Mouse (Mus musculus): ENCODE measurements around the gene Cpe. TPM values are rescaled to one million over a fixed set of nuclear protein-coding genes. Genes with fewer than 3 reads are reported as not detected.

Gene Cpe
- polyA plus RNA-seq, 1 experiment from 2014 or later: 233 TPM

- WGBS: 92% methylated on average over 6 of the region's 6 CpGs
- Histone ChIP-seq H3K4me3 (no peak overlapping the region), H3K9me3 (no peaks in the 10 kb centered on the region), H3K27ac (no peak overlapping the region), H3K9ac (no peak overlapping the region), H3K4me2 (no peak overlapping the region), H3K27me3 (no peaks in the 10 kb centered on the region), H3K4me1 (no peaks in the 10 kb centered on the region), H3K36me3 (no peaks in the 10 kb centered on the region)
- ATAC-seq (ENCODE audit: insufficient number of reproducible peaks, insufficient read depth, low FRiP score, low TSS enrichment, low read depth): no peak
Observed at GRCm38 (mm10) chr8:64629034-64629760, 63.7 kb downstream of the Cpe start.

- ATAC-seq (ENCODE audit: insufficient number of reproducible peaks, insufficient read depth, low FRiP score, low TSS enrichment, low read depth): 0 out of 2 replicates have a peak, but pooled peaks have one; percentile 48
- Histone ChIP-seq H3K27ac (no peak overlapping the region), H3K4me3 (no peak overlapping the region), H3K4me1 (no peaks in the 10 kb centered on the region), H3K9me3 (no peaks in the 10 kb centered on the region), H3K36me3 (no peaks in the 10 kb centered on the region), H3K4me2 (no peak overlapping the region), H3K27me3 (no peaks in the 10 kb centered on the region), H3K9ac (no peak overlapping the region)
- WGBS: 87% methylated on average over 6 of the region's 6 CpGs
Observed at GRCm38 (mm10) chr8:64628039-64628438, 64.8 kb downstream of the Cpe start.

DNA sequence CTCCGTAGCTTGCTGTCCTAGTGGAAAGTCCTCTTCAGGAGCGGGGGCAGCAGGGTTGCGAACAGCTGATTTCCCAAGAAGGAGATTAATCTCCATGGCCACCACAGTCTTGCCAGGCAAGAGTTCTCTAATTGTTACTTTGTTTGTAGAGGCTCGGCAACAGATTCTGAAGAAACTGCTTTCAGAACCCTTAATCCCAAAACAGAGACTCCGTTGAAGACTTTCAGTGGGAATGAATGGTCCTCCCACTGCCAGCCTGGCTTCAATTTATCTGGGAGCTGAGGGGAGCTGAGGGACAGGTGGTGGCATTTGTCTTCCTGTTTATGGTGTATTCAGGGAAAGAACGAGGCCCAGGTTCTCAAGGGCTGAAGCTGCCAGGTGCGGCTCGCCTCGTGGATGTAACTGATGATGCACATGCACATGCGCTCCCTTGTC, 68.2 kb downstream of the Cpe start:
- no peaks in the 10 kb centered on the region for H3K36me3 ChIP-seq
- 62% methylated on average over 10 of the region's 10 CpGs for WGBS
- no peaks in the 10 kb centered on the region for H3K27me3 ChIP-seq
- H3K9me3 ChIP-seq: no peaks in the 10 kb centered on the region
- H3K4me3 ChIP-seq: no peak overlapping the region
- H3K4me2 ChIP-seq: no peak overlapping the region
- no peak for ATAC-seq (ENCODE audit: insufficient number of reproducible peaks, insufficient read depth, low FRiP score, low TSS enrichment, low read depth)
- no peak overlapping the region for H3K27ac ChIP-seq
- no peak overlapping the region for H3K9ac ChIP-seq
- H3K4me1 ChIP-seq: no peaks in the 10 kb centered on the region

- Histone ChIP-seq H3K9me3 (no peaks in the 10 kb centered on the region), H3K27me3 (no peaks in the 10 kb centered on the region)
- no peak for ATAC-seq (ENCODE audit: insufficient number of reproducible peaks, insufficient read depth, low FRiP score, low TSS enrichment, low read depth)
Observed at GRCm38 (mm10) chr8:64620365-64621150, 72.3 kb downstream of the Cpe start.

GRCm38 (mm10) chr8:64619661-64620060, 73.2 kb downstream of the Cpe start:
- Histone ChIP-seq H3K9ac (no peak overlapping the region), H3K27ac (no peak overlapping the region), H3K36me3 (peaks cover 7% of the 10 kb centered on the region; the same call in 1 of the 2 replicates), H3K4me3 (no peak overlapping the region), H3K27me3 (no peaks in the 10 kb centered on the region), H3K4me1 (no peaks in the 10 kb centered on the region), H3K4me2 (no peak overlapping the region), H3K9me3 (no peaks in the 10 kb centered on the region)
- no peak for ATAC-seq (ENCODE audit: insufficient number of reproducible peaks, insufficient read depth, low FRiP score, low TSS enrichment, low read depth)
- WGBS: 89% methylated on average over 8 of the region's 8 CpGs

More at GRCm38 (mm10) chr8:64620365-64621150, 72.3 kb downstream of the Cpe start:
- Histone ChIP-seq H3K9ac (no peak overlapping the region), H3K4me3 (no peak overlapping the region), H3K27ac (no peak overlapping the region), H3K4me1 (no peaks in the 10 kb centered on the region), H3K36me3 (peaks cover 2% of the 10 kb centered on the region; the same call in 1 of the 2 replicates), H3K4me2 (no peak overlapping the region)
- WGBS: 79% methylated on average over 7 of the region's 7 CpGs

- peaks cover 7% of the 10 kb centered on the region; the same call in 1 of the 2 replicates for H3K36me3 ChIP-seq
- H3K4me1 ChIP-seq: no peaks in the 10 kb centered on the region
- WGBS: 55% methylated on average over 11 of the region's 11 CpGs
- H3K27me3 ChIP-seq: no peaks in the 10 kb centered on the region
- no peak overlapping the region for H3K9ac ChIP-seq
- no peak overlapping the region for H3K4me3 ChIP-seq
- H3K9me3 ChIP-seq: no peaks in the 10 kb centered on the region
- ATAC-seq (ENCODE audit: insufficient number of reproducible peaks, insufficient read depth, low FRiP score, low TSS enrichment, low read depth): no peak
- no peak overlapping the region for H3K27ac ChIP-seq
- no peak overlapping the region for H3K4me2 ChIP-seq
Observed at GRCm38 (mm10) chr8:64618618-64619017, 74.2 kb downstream of the Cpe start.

DNA sequence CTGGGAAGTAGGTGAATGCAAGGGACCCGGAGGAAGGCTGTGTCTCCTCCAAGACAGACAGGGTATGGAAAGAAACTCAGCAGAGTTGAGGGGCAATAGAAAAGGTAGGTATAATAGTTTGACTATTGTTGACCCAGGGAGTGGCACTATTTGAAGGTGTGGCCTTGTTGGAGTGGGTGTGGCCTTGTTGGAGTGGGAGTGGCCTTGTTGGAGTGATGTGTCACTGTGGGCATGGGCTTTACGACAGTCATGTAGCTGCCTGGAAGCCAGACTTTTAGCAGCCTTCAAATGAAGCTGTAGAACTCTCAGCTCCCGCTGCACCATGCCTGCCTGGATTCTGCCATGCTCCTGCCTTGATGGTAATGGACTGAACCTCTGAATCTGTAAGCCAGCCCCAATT, 76.3 kb downstream of the Cpe start:
- Histone ChIP-seq H3K27me3 (no peaks in the 10 kb centered on the region), H3K27ac (no peak overlapping the region), H3K36me3 (peaks cover 7% of the 10 kb centered on the region; the same call in 1 of the 2 replicates), H3K9ac (no peak overlapping the region), H3K4me2 (no peak overlapping the region), H3K4me3 (no peak overlapping the region), H3K4me1 (no peaks in the 10 kb centered on the region), H3K9me3 (no peaks in the 10 kb centered on the region)
- peak; percentile 43; the same call in 1 of the 2 replicates for ATAC-seq (ENCODE audit: insufficient number of reproducible peaks, insufficient read depth, low FRiP score, low TSS enrichment, low read depth)
- 88% methylated on average over 3 of the region's 3 CpGs for WGBS

DNA sequence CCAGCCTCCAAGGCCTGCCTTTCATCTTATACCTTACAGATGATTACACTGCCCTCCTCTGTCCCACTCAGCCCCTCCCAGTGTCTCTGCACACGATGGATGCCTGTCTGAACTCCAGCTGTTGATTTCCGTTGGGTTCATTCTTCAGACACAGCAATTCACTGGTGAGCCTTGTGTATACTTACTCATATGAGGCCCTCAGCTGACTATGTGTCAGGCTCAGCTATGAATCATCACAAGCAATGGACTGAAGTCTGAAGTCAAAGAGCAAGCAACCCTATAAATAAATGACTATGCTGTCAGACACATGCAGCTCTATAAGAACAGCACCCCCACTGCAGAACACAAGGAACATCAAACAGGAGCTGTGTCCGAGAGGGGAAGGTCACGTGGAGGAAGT, 77.4 kb downstream of the Cpe start:
- Histone ChIP-seq H3K4me2 (no peak overlapping the region), H3K4me3 (no peak overlapping the region), H3K27me3 (no peaks in the 10 kb centered on the region), H3K9ac (no peak overlapping the region), H3K27ac (no peak overlapping the region), H3K9me3 (no peaks in the 10 kb centered on the region), H3K4me1 (no peaks in the 10 kb centered on the region), H3K36me3 (peaks cover 14% of the 10 kb centered on the region; the same call in 1 of the 2 replicates)
- 79% methylated on average over 4 of the region's 4 CpGs for WGBS
- ATAC-seq (ENCODE audit: insufficient number of reproducible peaks, insufficient read depth, low FRiP score, low TSS enrichment, low read depth): no peak

- Histone ChIP-seq H3K36me3 (peaks cover 18% of the 10 kb centered on the region), H3K4me1 (no peaks in the 10 kb centered on the region), H3K4me2 (no peak overlapping the region), H3K9ac (no peak overlapping the region), H3K27me3 (no peaks in the 10 kb centered on the region), H3K27ac (no peak overlapping the region), H3K9me3 (no peaks in the 10 kb centered on the region), H3K4me3 (no peak overlapping the region)
- no peak for ATAC-seq (ENCODE audit: insufficient number of reproducible peaks, insufficient read depth, low FRiP score, low TSS enrichment, low read depth)
- 83% methylated on average over 5 of the region's 5 CpGs for WGBS
Observed at GRCm38 (mm10) chr8:64613663-64614062, 79.2 kb downstream of the Cpe start.

DNA sequence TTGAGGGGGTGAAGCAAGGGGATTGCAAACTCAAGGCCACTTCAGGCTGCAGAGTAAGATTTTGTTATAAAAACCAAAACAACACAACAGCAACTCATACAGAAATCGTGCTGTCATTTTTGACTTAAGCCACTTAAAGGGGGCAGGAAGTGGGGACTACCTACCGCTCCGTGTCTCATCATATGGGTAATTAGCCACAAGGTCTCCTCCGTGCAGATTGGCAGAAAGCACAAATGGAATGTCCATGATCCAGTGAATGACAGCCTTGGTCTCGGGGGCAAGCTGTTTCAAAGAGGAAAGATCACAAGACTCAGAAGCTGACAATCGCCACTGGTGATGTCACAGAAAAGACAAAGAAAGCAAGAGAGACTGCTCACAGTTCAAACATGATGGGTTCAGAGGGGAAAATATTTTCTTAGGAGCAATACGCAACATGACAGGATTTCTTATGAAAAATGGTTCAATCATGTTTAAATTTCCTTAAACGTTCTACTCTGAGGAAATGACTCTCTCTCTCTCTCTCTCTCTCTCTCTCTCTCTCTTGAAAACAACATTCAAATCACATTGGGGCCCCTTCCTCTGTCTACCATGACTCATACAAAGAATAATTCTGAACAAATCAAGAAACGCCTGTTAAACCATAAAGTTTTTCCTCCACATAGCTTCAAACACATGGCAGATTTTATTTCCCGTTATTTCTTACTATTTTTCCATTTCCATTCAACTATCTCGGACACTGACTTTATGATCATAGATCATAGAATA, 81.5 kb downstream of the Cpe start:
- Histone ChIP-seq H3K27ac (no peak overlapping the region), H3K9me3 (no peaks in the 10 kb centered on the region), H3K4me2 (no peak overlapping the region), H3K9ac (no peak overlapping the region), H3K4me3 (no peak overlapping the region), H3K36me3 (peaks cover 19% of the 10 kb centered on the region), H3K27me3 (no peaks in the 10 kb centered on the region), H3K4me1 (no peaks in the 10 kb centered on the region)
- 65% methylated on average over 11 of the region's 11 CpGs for WGBS
- no peak for ATAC-seq (ENCODE audit: insufficient number of reproducible peaks, insufficient read depth, low FRiP score, low TSS enrichment, low read depth)

- H3K4me3 ChIP-seq: no peak overlapping the region
- no peak overlapping the region for H3K27ac ChIP-seq
- peaks cover 24% of the 10 kb centered on the region for H3K36me3 ChIP-seq
- no peaks in the 10 kb centered on the region for H3K4me1 ChIP-seq
- H3K27me3 ChIP-seq: no peaks in the 10 kb centered on the region
- ATAC-seq (ENCODE audit: insufficient number of reproducible peaks, insufficient read depth, low FRiP score, low TSS enrichment, low read depth): no peak
- H3K9me3 ChIP-seq: no peaks in the 10 kb centered on the region
- no peak overlapping the region for H3K4me2 ChIP-seq
- WGBS: 92% methylated on average over 16 of the region's 16 CpGs
- no peak overlapping the region for H3K9ac ChIP-seq
Observed at GRCm38 (mm10) chr8:64608931-64609330, 83.9 kb downstream of the Cpe start.
